Mouse (Mus musculus): ENCODE data around the gene Arhgdib.

Gene Arhgdib

DNA sequence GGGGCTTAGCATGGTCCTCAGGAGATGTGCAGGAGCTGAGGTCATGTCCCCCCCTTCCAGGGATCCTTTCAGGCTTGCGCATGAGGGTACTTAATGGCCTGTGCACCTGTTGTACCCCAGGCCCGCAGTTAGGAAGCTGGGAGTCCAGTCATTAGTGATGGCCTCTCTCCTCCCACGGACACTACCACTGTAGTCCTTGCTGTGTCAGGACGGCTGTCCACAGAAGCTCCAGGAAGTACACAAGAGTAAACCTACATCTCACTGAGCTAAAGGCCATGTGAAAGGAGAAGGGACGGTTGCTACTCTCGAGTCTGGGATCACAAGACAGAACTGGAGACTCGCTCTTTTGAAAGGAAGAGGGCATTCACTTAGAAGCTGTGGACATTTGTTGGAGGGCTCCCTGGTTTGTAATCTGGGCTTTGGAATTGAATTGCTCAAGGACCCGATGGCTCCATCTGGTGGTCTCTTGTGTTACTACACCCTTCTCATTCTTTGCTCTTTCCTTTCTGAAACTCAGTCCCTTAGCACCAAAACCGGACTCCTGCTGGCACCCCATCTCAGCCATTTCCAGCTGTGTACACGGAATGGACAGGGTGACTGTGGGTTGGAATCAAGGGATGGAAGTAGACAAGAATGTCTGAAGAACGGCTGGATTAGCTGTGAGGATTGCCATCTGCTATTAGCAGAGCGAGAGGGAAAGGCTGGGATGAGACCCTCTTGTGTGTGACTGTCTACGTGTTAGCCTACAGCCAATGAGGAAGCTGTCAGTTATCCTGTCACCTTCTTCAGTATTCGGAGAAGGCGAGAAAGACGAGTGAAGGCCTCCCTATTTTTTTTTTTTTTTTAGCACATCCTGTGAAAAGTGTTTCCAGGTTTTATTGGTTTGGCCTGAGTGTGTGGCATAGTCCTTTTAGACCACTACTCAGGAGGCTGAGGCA, 21.1 kb downstream of the Arhgdib start:
- DNase-seq (ENCODE audit: low read depth, low spot score), result peak; percentile 31

DNA sequence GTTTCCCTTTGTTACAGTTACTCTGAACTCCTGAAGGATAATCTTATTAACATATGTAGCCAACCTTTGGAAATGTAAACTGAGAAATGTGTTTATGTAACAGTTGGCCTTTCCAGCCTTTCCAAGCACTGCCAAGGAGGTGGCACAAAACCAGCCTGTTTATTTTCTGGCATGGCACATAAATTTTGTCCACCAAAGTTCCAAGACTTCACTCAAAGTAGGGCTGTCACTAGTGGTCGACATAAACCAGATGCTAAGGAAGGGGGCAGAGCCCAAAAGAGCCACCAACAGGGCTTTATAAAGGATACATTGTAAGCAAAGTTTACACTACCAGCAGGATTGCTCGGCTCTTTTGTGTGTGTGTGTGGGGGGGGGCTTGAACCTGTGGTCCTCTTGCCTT, 23.8 kb downstream of the Arhgdib start:
- DNase-seq (ENCODE audit: low read depth, low spot score), result peak; percentile 61

DNA sequence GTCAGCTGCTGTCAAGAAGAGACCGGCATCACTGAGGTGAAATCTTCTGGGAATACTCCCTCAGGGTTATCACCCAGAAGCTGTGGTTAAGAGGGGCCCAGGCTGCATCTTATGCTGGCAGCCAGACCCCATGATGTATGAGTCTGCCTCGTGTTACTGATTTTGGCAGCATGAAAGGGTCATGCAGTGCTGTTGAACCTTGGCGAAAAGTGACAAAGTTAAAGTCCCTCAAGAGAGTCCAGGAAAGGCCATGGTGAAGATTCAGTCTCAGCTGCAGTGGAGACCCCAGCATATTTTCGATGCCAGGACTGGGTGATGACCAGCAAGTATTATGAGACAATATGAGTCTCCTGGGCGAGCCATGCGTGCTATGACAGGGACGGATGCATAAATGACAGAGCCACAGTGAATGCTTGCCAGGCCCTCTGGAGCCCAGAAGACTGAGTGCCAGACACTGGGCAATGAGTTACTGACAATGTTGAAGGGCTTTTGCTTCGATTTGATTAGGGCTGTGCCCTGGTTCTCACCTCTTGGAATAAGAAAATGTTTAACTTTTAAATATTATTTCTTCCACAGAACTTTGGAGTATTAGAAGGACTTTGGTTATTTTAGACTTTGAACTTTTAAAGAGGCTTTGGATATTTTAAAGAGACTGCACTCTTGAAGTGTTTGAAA, 25.8 kb downstream of the Arhgdib start:
- no peak for DNase-seq (ENCODE audit: low read depth, low spot score)

DNA sequence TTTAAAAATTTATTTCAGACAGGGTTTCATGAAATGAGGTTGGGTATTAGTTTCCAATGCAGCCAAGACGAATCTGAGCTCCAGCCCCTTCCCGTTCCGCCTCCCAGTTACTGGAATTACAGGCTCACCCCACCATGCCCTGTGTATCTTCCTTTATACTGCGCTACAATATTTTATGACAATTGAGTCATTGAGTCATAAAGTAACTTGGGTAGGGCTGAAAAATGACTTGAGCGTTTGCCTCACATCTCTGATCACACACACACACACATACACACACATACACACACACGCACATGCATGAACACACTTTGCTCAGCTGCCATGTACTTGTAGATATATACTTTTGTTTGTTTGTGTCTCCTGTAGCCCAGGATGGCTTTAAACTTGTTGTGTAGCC, 27.5 kb downstream of the Arhgdib start:
- no peak for DNase-seq (ENCODE audit: low read depth, low spot score)

DNA sequence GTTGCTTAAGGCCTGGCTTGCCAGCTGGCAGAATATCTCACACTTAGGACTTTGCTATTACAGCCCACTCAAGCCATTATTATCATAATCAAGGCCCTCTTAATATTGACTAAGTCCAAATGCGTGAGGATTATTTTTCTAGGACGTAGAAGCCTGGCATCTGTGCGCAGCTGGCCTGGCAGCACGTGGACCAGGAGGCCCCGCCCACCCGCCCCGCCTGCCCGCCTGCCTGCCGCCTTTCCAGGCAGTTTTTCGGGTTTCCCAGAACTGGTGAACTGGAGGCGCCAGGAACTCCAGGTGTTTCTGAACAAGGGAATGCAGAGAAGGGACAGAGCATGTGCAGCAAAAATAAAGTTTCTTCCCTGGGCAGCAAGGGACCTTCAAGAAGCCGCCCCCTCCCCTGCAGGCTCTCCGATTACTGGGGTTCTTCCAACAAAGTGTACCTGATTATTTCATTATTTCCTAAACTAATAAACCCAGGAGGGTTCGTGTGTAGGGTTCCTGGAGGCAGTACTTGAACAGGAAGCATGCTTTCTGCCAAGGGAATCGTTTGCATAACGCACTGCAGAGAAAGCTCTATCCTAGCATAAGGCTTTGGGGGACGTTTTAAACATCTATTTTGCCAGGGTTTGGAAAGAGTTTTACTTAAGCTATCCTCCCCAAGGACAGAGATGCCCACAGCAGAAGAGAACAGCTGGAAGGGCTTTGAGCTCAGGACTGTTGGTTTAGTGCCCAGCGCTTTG, 28.1 kb downstream of the Arhgdib start:
- DNase-seq (ENCODE audit: low read depth, low spot score), result peak; percentile 55

DNA sequence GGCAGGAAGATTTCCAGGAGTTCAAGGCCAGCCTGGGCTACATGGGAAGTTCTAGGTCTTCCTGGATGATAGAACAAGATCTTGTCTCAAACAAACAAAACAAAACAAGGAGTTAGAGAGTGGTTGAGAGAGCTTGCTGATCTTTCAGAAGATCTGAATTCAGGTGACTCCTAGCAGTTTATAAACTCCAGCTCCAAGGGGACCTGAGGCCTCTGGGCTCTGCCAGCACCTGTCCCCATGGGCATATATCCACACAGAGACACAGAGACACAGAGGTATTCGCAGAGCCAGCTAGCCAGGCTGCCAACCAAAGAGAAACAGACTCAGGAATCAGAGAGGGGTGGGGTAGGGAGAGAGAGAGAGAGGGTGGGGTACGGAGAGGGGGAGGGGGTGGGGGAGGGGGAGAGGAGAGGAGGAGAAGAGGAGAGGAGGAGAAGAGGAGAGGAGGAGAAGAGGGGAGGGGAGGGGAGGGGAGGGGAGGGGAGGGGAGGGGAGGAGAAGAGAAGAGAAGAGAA, 28.9 kb downstream of the Arhgdib start:
- no peak for DNase-seq (ENCODE audit: low read depth, low spot score)

DNA sequence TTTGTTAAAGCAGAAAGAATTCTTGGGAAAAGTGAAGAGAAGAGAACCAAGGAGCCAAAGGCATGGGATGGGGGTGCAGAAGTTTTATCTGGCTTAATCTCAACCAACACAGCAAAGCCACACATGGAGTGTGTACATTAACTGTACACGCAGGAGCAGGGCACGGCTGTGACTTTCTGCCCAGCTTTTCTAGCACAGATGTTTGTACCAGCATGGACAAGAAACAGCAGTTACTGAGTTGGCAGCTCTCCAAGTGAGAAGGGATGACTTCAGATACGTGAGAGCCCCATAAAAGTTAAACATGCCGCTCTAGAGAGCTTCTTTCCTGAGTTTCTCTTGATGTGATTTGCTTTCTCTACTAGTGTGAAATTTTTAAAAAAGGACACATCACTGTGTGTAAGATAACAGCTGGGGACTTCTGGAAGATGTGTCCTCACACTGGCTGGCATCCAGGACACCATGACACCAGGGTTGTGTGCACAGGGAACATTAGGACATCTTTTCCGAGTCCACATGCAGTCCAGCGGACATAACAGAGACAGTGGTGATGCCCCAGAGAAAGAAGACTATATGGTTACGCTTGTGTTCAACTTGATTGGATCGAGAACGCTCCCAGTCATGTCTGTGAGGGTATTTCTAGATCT, 31.3 kb downstream of the Arhgdib start:
- no peak for DNase-seq (ENCODE audit: low read depth, low spot score)

DNA sequence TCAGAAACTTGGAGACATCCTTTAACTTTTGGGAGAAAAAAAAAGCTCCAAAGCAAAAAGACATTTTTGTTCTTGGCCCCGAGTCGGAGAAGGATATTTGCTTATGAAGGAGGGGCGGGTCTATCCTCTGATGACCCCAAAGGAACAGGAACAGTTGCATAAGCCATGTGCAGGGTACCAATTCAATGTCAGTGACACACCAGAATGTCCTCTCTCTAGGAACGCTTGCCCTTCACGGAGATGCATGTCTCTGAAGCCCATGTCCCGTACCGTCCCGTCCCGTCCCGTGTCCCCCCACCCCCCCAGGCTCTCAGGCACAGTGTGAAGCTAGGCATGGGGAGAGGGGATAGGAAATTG, 34.8 kb downstream of the Arhgdib start:
- DNase-seq (ENCODE audit: low read depth, low spot score), result no peak

DNA sequence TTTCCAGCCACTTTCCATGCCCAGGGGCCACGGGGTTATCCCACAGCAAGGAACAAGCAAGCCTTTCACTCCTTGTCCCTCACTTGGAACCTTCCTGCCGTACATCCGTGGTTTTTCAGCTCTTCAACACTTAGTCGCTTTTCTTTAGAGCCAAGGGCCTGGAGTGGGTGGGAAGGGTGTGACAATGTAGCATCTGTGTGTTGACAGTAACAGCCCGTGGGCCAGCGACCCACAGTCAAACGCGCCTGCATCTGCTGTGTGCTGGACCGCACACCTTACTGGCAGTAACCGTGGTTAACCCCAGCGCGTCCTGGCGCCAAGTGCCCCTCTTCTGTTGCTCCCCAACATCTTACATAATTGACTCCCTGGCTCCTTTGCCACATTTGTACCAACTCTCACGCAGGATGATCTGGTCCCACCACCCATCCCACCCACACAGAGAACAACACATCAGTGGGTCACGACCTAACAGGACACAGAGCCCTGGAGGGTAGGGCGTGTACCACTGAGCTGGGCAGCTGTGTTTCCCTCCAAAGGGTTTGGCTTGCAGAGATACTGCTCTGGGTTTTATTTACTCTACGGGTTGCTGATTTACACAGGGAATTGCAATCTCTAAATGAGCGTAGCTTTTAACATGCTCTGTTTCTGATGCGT, 35.3 kb downstream of the Arhgdib start:
- no peak for DNase-seq (ENCODE audit: low read depth, low spot score)

DNA sequence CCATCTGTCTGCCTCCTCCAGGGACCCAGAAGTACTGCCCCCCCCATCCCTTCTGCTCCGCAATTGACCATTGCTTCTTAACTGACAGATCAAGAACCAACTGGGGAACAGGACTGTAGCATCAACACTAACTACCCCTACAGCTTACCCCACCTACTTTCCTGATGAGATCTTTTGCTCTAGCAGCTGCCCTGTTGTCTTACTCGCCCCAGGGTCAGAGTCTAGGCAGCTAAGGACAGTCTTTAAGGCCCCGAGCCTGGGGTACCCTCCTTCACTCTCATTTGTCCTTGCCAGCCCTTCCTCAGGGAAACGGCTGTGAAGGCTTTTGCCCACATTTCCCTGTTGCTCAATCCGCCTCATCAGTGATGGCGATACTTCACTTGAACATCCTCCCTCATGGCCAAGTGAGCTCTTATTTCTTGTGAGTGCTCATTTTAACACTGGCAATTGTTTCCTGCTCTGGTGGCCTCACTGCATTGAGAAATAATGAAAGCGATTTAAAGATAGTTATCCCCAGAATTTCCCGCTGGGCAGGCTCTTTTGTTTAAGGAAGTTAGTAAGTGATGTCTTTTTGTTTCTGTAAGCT, 37.7 kb downstream of the Arhgdib start:
- no peak for DNase-seq (ENCODE audit: low read depth, low spot score)

DNA sequence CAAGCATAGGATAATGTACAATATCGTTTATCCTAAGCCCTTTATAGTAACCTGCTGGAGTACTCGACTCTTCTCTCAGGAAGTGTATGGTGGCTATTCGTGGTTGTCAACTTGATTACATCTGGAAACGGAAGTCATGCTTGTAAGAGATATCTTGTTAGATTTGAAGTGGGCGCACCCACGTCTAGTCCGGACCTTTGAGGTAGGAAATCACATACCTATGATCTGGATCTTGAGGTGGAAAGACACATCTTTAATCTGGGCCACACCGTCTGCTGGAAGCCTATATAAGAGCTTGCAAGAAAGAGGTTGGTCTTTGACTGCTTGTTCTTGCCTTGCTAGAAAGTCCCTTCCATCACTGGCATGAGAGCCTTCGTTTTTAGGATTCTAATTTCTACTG, 39.2 kb downstream of the Arhgdib start:
- no peak for DNase-seq (ENCODE audit: low read depth, low spot score)

DNA sequence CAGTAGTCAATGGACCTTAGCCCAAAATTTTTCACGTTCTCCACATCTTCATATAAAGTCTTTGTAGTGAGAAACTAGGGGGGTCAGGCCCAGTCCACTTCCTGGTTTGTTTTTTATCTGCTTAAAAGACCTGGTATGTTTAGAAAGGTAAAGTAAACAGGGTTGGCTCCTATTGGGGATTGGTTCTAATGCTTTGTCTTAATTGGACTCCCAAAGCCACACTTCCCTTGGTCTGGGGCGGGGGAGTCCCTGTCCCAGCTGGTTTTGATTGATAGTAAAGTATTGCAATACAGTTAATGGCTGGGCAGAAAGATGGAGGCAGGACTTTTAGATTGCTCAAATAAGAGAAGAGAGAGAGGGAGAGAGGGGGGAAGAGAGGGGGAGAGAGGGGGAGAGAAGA, 40.7 kb downstream of the Arhgdib start:
- no peak for DNase-seq (ENCODE audit: low read depth, low spot score)

DNA sequence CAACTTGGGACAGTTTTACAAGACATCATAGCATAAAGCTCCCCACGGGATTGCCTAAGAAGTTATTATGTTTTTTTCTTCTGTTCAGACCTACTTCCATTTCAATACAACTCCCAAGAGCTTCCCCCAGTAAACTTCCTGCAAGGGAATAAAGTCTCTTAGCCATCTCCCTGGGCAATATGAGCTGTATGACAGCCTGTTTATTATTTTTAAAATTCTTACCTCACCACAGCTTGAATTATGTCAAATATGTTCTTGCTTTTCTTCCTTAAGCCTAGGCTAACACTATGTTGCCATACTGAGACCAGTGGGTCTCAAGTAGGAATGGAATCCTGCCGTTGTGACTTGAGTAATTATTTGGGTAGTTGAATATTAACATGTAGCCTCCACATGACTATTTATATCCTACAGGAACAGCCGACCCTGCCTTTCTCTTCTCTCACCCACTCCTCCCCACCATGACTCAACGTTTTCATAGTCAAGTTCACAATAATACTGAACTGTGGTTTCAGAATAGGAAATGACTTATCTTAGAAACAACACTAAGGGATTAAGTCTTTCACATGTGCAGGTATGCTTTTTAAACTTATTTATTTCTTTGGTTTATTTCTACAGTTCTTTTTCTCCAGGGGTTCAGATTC, 41.2 kb downstream of the Arhgdib start:
- no peak for DNase-seq (ENCODE audit: low read depth, low spot score)

DNA sequence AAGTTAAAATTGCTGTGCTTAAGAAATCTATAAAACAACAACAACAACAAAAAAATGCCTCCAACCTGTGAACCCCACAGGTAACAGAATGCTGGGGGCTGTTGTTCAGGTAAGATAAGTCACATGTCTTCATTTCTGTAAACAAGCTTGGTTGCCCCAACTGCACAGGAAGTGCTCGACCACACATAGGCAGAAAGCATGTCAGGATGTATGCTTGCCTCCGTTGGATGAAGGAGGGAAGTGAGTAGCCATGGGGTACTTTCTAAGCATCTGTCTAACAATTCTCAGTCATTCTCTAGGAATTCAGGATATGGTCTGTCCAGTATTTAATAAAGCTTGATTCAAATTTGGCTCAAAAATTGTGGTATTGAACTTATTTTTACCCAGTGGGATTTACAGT, 42.7 kb downstream of the Arhgdib start:
- DNase-seq (ENCODE audit: low read depth, low spot score), result no peak

DNA sequence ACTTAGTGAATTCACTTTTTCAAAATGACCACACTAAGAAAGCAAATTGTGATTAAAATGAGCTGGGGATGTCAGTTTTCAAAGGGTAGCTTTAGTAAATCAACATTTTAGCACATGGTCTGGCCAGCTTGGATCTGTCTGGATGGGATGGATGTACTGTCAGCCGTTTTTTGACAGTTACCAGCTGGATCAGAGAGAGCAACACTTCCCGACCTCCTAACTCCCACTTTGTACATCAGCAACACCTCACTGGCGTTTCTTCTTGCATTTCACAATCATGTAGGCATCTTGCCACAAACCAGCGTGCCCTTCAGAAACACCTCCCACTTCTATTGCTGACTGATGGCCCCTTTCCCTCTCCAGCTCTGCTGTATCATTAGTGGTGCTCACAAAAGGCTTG, 43.5 kb downstream of the Arhgdib start:
- no peak for DNase-seq (ENCODE audit: low read depth, low spot score)

DNA sequence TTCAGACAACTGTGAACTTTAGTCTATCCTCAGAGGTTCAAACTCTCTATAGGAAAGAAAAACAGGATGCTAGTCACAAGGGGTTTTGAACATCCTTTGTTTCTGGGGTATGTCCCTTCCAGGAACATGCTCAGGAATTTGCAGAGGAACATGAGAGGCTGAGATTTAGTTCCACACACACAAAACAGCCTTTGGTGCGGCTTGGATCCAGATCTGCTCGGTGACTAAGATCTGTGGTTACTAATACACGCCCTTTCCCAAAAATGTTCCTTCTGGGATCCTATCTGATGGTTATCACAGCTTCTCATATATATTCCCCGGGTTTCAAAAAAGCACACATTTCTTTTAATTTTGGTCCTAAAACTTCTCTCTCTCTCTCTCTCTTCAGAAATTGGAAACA, 43.9 kb downstream of the Arhgdib start:
- DNase-seq (ENCODE audit: low read depth, low spot score), result no peak

DNA sequence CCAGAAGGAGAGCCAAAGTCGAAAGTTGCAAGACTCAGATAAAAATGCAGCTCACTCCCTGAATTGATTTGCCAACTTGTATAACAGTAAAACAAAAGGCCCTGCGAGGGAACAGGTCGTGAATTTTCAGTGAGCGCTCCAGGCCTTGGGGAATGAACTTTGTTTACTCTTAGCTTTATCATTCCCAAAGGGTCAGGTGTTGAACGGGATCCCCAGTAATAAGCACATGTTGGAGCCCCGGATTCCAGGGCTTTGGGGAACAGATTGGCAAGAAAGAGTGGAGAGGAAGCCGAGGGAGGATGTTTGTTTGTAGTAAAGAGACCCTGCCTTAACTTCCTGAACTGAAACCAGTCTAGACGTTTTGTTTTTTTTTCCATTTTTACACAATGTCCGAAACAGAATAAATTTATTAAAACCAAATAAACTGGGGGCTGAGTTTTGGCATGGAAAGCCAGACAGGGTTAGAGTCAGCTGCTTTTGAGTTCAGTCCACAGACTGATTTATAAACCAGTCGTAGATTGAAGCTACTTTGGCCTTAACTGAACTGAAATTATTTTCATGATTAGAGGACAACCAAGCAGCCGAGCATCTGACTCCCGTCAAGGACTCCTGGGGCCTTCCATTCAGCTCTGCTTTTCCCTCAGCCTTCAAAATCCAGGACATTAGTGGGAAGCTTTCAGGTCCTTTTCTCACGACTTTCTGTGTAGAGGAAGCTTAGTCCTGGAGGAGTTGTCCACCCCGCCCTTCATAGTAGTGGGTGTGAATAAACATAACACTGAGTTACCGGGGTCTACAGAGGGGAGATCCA, 47.0 kb downstream of the Arhgdib start:
- no peak for DNase-seq (ENCODE audit: low read depth, low spot score)

DNA sequence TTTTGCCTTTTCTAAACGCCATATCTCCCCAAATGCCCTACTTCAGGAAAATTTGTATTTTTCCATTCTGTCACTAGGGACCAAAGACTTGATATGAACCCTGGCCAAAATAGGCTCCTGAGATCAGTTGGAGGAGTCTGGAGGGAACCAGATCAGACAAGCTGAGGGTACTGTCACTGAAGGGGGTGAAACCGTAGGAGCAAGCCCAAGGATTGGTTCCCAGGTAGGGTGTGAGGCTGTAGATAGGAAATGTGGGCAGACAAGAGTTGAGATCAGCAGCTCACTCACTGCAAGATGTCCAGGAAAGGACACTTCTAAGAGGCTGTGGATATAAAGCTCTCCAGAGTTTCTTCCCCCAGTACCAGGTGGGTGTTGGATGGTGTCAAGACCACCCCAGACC, 49.7 kb downstream of the Arhgdib start:
- DNase-seq (ENCODE audit: low read depth, low spot score), result no peak

DNA sequence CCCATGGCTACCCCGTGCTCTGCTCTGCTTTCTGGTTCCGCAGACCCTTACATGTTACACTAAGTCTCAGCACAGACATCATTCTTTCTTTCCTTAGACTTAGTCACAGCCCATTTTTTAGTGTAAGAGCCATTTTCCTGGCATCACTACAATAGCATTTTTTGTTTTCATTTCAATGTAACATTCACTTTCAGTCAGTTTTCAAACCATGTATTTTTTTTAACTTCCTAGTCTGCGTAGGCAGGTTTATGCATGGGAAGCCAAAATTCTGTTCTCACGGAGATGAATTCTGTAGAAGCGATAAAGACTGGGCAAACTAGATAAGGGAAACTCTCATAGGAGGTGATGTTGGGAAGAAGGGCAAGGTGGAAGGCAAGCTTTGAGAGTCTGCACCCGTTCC, 52.1 kb downstream of the Arhgdib start:
- DNase-seq (ENCODE audit: low read depth, low spot score), result no peak

DNA sequence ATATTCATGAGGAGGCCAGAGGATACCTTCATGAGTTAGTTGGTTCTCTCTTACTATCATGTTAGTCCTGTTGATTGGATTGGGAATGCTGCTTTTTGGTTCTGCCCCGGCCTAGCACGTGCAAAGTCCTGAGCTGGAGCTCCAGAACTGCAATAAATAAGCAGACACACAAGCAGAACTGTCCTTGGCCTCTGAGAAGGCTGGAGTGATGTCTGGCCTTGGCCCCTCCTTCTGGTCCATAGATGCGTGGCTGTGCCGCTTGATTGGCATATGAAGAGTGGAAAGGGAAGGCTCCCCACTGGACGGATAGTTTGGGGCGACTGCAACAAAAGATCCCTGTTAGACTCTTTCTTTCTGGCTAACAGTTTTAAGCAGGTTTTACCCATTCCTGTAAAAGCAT, 52.6 kb downstream of the Arhgdib start:
- DNase-seq (ENCODE audit: low read depth, low spot score), result no peak

Measured in forelimb bud, embryonic 11.5 days (tissue).